Mouse (Mus musculus) gastrocnemius, adult 8-10 months (tissue): ENCODE results near the gene Psg27. TPM values are rescaled to one million over a fixed set of nuclear protein-coding genes. Genes with fewer than 3 reads are reported as not detected.
"Not testable (repeated sequence)": the region's sequence is repeated elsewhere in the genome, so short reads cannot be mapped to it uniquely, and the experiment has no call there.

Experiments used
- DNase-seq, 2 experiments: peaks; one replicate each; pipeline ENCODE4 v3.0.0; 2022; ENCODE audit warnings: low spot score in 2 of 2
- total RNA-seq, 4 experiments: library from RNA; stranded (reverse); gene quantifications; 2 replicates each; pipeline ENCODE4 v1.2.4; 2022

Psg27 gene
- total RNA-seq, result not detected

DNA sequence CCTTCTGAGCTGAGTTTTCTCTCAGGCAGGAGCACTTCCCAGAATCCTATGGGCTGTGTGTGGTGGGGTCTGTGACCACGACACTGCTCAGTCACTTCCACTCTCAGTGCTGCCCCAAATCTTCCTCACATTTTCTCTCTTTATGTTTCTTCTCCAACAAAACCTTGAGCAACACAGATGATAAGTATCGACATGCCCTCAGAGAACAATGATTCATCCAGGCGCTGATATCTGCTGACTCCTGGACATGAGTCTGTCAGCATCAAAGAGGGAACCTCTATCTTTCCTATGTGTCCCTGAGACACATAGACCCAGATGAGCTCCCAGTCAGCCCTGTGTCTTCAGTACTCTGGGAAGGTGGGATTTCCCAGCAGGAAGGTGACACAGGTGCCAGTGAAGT is at the start of gene Psg27:
Gene Psg27 (minus strand): TSS at position 101 of the 400 bp plus-strand sequence.
- no peak for DNase-seq

DNA sequence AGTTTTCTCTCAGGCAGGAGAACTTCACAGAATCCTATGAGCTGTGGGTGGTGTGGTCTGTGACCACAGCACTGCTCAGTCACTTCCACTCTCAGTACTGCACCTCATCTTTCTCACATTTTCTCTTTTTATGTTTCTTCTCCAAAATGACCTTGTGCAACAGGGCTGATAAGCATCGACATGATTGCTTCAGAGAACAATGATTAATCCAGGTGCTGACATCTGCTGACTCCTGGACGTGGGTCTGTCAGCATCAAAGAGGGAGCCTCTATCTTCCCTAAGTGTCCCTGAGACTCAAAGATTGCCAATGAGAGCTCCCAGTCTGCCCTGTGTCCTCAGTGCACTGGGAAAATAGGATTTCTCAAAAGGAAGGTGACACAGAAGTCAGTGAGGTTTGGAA is 49.3 kb upstream of the Psg27 start, which contains the start of gene Psg23:
Gene Psg23 (minus strand): TSS at position 101 of the 400 bp plus-strand sequence.
- not testable (repeated sequence) for DNase-seq

DNA sequence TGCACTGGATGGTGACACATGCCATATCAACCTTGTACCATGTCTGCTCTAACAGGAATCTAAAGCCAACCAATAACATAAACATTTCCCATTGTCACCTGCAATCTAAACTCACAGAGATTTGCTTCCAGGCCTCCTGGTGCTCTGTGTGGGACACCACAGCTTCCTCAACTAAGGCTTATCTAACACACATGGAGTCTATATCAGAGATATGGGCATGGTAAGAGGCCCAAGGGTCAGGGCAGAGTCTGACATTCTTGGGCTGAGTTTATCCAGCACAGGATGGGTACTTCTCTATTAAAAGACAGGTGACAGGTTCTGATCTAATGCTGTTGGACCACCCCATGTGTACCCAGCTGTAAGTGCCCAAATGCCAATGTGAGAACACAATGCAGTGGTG is 7.3 kb downstream of the Psg27 start:
- no peak for DNase-seq

DNA sequence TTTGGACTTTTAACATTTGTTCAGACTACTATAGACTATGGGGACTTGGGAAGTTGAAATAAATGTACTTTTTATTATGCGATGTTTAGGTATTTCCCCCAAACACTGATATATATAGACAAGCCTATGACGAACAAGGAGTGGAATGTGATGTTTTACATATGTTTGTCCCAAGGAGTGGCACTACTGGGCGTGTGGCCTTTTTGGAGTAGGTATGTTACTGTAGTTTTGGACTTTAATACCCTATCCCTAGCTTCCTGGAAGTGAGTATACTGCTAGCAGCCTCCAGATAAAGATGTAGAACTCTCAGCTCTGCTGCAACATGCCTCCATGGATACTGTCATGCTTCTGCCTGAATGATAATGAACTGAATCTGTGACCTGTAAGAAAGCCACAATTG is 11.4 kb downstream of the Psg27 start:
- not testable (repeated sequence) for DNase-seq

DNA sequence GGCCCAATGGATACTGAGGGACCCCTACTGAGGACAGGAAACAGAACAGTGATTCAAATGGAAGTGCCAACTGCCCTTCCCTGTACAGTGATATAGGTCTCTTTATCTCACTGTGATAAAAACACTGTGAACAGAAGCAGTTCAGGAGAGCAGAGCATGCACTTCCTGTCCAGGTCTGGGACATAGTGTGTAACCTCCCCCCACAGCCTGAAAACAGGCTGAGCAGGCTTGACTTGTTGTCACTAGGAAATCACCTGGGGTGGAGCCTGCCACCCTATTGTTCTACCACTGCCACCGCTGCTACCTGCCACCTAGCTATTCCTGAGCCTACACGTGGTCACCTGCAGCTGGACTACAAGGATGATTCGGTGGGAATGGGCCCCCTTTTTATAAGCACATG is 33.7 kb downstream of the Psg27 start:
- no peak for DNase-seq

DNA sequence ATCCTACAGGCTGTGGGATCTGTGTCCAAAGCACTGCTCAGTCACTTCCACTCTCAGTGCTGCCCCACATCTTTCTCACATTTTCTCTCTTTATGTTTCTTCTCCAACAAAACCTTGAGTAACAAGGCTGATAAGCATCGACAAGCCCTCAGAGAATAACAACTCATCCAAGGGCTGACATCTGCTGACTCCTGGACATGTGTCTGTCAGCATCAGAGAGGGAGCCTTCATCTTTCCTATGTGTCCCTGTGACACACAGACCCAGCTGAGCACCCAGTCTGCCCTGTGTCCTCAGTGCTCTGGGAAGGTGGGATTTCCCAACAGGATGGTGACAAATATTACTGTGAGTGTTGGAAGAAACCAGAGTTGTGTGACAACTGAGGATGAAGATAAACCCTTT is 34.9 kb downstream of the Psg27 start, which contains the start of gene Psg25:
Gene Psg25 (minus strand): TSS at position 101 of the 400 bp plus-strand sequence.
- DNase-seq, result no peak

DNA sequence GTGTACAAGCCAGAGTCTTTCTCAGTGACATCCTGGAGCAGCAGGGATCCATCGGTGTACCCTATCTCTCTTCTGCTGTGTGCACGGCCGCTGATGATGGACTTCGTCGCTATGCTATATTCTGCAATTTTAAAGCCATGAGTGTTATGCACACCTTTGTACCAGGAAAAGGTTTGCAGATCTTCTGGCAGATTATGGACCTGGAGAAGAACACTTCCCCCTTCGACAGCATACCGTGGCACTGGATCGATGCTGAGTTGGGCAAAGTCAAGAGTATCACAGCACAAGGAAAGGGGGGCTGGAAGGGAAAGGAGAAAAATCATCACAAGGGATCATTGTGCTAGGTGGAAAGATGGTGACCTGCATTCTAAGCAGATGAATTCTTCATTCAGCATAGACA is 42.4 kb downstream of the Psg27 start:
- DNase-seq, result no peak

DNA sequence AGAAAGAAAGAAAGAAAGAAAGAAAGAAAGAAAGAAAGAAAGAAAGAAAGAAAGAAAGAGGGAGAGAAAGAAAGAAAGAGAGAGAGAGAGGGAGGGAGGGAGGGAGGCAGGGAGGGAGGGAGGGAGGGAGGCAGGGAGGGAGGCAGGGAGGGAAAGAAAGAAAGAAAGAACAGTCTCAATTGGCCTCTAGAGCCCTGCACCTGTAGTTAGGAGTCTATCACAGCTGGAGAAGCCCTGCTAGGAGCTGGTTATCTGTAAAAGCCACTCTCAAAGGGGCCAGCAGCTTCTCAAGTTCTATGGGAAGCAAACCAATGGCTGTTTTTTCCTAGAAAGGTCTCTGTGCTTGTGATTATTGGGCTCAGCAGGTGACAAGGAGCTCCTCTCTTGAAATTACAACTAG is 54.3 kb downstream of the Psg27 start:
- not testable (repeated sequence) for DNase-seq

DNA sequence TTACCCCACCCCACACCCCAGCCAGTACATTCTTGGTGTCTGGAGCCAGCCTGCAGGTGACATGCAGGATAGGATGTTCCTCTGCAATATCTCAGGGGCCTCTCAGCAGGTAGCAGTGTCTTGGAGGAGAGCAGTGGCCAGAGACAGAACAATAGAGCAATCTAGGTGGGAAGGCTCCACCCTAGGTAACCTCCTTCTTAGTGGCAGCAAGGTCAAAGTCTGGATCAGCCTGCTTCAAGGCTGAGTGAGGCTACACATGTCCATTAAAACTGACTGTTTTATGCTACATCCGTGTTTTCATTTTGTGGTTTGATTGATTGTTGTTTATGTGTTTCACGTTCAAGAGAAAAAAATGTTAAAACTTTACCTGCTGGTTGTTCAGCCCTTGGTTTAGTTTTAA is 54.7 kb downstream of the Psg27 start:
- not testable (repeated sequence) for DNase-seq

DNA sequence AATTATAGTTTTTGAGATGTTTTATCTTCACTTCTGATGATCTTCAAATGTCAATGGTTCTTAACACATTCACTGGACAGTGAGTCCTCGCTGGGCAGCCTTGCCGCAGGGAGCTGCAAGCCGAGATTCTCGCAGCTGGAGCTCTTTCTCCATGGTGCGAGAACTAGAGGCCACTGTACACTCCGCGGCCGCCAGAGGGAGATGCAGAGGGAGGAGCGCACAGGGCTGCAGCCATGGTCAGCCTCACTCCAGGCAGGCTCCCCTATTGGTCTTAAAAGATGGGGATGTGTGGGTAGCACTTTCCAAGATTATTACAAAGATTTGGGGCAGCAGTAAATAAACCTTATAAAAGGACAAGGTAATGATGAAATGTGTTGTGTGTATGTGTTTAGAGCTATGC is 55.6 kb downstream of the Psg27 start:
- DNase-seq, result no peak

Other genes starting within 250 kb of the Psg27 start
- not detected for gene Psg18, start 212.3 kb downstream of the Psg27 start, total RNA-seq
- not detected for gene Psg28, start 135.3 kb downstream of the Psg27 start, total RNA-seq
- gene Psg26, start 83.1 kb downstream of the Psg27 start, total RNA-seq, result not detected
- gene Psg25, start 35.0 kb downstream of the Psg27 start, total RNA-seq, result not detected
- gene Psg23, start 49.2 kb upstream of the Psg27 start, total RNA-seq, result not detected
- not detected for gene Psg21, start 89.4 kb upstream of the Psg27 start, total RNA-seq
- gene Psg20, start 118.9 kb upstream of the Psg27 start, total RNA-seq, result not detected
- gene Psg22, start 150.8 kb upstream of the Psg27 start, total RNA-seq, result not detected
- not detected for gene Psg19, start 231.2 kb upstream of the Psg27 start, total RNA-seq